Mouse (Mus musculus) heart, postnatal 0 days (tissue): ENCODE data around the gene Robo1. TPM values are rescaled to one million over a fixed set of nuclear protein-coding genes. Genes with fewer than 3 reads are reported as not detected.

Experiments
- ATAC-seq: fragments of 200-750 bp; cut with Nextera tagmentation; 2 replicates; pipeline ENCODE4 v1.8.0; 2017; ENCODE audit warnings: low read depth, moderate number of reproducible peaks, moderate library complexity; ENCODE audit not compliant: insufficient read depth
- DNase-seq: peaks from one replicate; pipeline ENCODE4 v3.0.0-alpha.2; 2016; ENCODE audit warnings: low spot score
- H3K27ac ChIP-seq: fragments of 300-500 bp; sonication (generic); 2 replicates; pipeline ENCODE4 v1.5.1; 2014; ENCODE audit warnings: low read depth, mild to moderate bottlenecking
- H3K27me3 ChIP-seq: fragments of 300-500 bp; sonication (generic); 2 replicates; pipeline ENCODE4 v1.6.1; 2014; ENCODE audit warnings: low read length, mixed read lengths; ENCODE audit not compliant: control insufficient read depth, insufficient read depth
- H3K36me3 ChIP-seq: fragments of 300-500 bp; sonication (generic); replicated peaks from 2 replicates; pipeline ENCODE4 v1.6.1; 2014; ENCODE audit warnings: low read length, mixed read lengths; ENCODE audit not compliant: control insufficient read depth, insufficient read depth
- H3K4me1 ChIP-seq: fragments of 300-500 bp; sonication (generic); 2 replicates; pipeline ENCODE4 v1.6.1; 2014; ENCODE audit warnings: antibody characterized with exemption; ENCODE audit not compliant: control insufficient read depth, insufficient read depth
- H3K4me2 ChIP-seq: fragments of 300-500 bp; sonication (generic); 2 replicates; pipeline ENCODE4 v1.6.1; 2014; ENCODE audit warnings: low read depth, mild to moderate bottlenecking, low read length, moderate library complexity
- H3K4me3 ChIP-seq: fragments of 300-500 bp; sonication (generic); 2 replicates; pipeline ENCODE4 v1.5.1; 2014; ENCODE audit warnings: low read depth, low read length
- H3K9ac ChIP-seq: fragments of 300-500 bp; sonication (generic); replicated peaks from 2 replicates; pipeline ENCODE4 v1.6.1; 2014; ENCODE audit warnings: low read depth, low read length, mixed read lengths
- H3K9me3 ChIP-seq: fragments of 300-500 bp; sonication (generic); replicated peaks from 2 replicates; pipeline ENCODE4 v1.6.1; 2016; ENCODE audit warnings: low read length; ENCODE audit not compliant: control insufficient read depth
- CTCF ChIP-seq: IDR thresholded peaks from 2 replicates; pipeline ENCODE4 v1.5.1; 2016; ENCODE audit warnings: antibody characterized with exemption, control low read depth, low read depth
- EP300 ChIP-seq: IDR thresholded peaks from 2 replicates; pipeline ENCODE4 v1.6.1; 2016; ENCODE audit warnings: antibody characterized with exemption, low read depth
- WGBS: fragments of 180-500 bp; shearing (Covaris S2); extraction: QIAGEN DNeasy Blood & Tissue Kit; methylation state at CpG from one replicate; pipeline ENCODE4 v1.1.7; 2014; 5-methylcytosine and 5-hydroxymethylcytosine counted together
- polyA plus RNA-seq: library from polyadenylated mRNA; unstranded; fragments of >200 nt; fragmentation: Nextera tagmentation; extraction: Ambion mirVana; gene quantifications from 2 replicates; pipeline ENCODE4 v1.2.1, GENCODE M21; 2015
- total RNA-seq: library from RNA; depleted of rRNA; stranded (reverse); fragments of >200 nt; gene quantifications from 2 replicates; pipeline ENCODE4 v1.2.3, GENCODE M21; 2014; ENCODE audit warnings: low replicate concordance

Gene Robo1
- total and polyA plus RNA-seq, 2 experiments from 2014 or later = 2.8 to 4.0 TPM

- no peak overlapping the region for H3K4me2 ChIP-seq
- peak; percentile 62 for TF ChIP-seq CTCF
- no peak for TF ChIP-seq EP300
- H3K9ac ChIP-seq = no peak overlapping the region
- no peaks in the 10 kb centered on the region for H3K4me1 ChIP-seq
- H3K4me3 ChIP-seq = no peak overlapping the region
- DNase-seq (peak; percentile 30), ATAC-seq (no peak)
- H3K27me3 ChIP-seq = no peaks in the 10 kb centered on the region
- H3K27ac ChIP-seq = no peak overlapping the region
- WGBS = 11% methylated on average over 1 of the region's 1 CpGs
- no peaks in the 10 kb centered on the region for H3K9me3 ChIP-seq
- no peaks in the 10 kb centered on the region for H3K36me3 ChIP-seq
These were observed 306.8 kb downstream of the Robo1 start for GRCm38 (mm10) chr16:72614898-72615297.

DNA sequence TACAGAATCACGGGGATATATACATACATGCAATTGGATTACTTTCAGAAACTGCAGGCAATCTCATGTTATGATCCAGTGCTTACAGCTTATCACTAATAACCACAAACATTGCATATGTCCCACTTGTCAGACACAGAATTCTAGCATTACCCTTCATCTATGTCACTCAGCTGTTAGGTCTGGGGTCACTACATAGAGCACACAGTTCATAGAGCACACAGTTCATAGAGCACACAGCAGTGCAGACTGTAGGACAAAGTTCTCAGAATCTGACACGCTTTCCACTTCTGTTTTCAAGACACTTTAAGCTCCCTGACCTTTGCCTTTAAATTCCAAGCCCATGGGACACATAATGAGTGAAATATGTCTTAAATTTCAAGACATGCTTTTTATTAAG is 307.3 kb downstream of the Robo1 start:
- ATAC-seq (no peak), DNase-seq (no peak)
- 68% methylated on average over 2 of the region's 2 CpGs for WGBS
- Histone ChIP-seq H3K27ac (no peak overlapping the region), H3K27me3 (no peaks in the 10 kb centered on the region), H3K9me3 (no peaks in the 10 kb centered on the region), H3K4me2 (no peak overlapping the region), H3K4me3 (no peak overlapping the region), H3K9ac (no peak overlapping the region), H3K36me3 (no peaks in the 10 kb centered on the region), H3K4me1 (no peaks in the 10 kb centered on the region)
- TF ChIP-seq CTCF (no peak), EP300 (no peak)

DNA sequence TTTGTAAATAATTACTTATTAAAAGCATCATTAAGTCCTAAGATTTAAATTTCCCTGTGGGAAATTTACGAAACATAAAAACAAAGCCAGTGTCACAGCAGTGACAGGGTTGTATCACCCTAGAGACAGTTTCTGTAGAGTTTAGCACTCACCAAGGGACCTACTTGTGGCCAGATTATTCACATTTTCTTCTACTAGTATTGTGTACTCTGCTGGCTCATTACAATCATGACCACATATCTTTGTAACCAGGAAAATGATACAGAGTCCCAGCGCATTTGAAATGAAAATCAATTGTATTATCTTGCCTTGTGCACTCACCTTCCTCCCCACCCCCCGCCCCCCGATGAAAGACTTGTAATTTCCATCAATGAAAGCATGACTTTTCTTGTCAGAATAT is 314.3 kb downstream of the Robo1 start:
- Histone ChIP-seq H3K9ac (no peak overlapping the region), H3K9me3 (no peaks in the 10 kb centered on the region), H3K27ac (no peak overlapping the region), H3K4me2 (no peak overlapping the region), H3K27me3 (no peaks in the 10 kb centered on the region), H3K36me3 (no peaks in the 10 kb centered on the region), H3K4me1 (no peaks in the 10 kb centered on the region), H3K4me3 (no peak overlapping the region)
- 81% methylated on average over 4 of the region's 4 CpGs for WGBS
- DNase-seq = no peak
- no peak for ATAC-seq
- TF ChIP-seq EP300 (no peak), CTCF (no peak)

DNA sequence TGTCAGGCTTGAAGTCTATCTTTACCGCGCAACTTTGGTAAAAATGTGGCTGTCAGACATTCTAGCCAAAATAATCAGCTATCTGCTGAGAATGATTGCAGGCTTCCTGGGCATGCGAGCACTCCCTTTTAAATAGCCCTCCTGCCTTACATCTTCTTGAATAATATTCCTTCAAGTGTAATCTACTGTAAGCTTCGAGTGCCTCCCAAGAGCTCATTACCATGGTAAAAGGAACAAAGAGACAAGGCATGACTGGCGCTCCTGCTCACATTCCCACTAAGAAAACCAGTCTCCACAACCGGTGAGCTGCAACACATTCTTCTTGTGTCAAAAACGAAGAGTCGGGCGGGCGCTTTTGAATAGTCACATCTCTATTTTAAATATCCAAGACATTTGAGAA is 314.8 kb downstream of the Robo1 start:
- H3K36me3 ChIP-seq = no peaks in the 10 kb centered on the region
- H3K9me3 ChIP-seq = no peaks in the 10 kb centered on the region
- 67% methylated on average over 10 of the region's 10 CpGs for WGBS
- no peak overlapping the region for H3K27ac ChIP-seq
- DNase-seq (no peak), ATAC-seq (no peak)
- no peak overlapping the region for H3K4me3 ChIP-seq
- no peaks in the 10 kb centered on the region for H3K4me1 ChIP-seq
- H3K4me2 ChIP-seq = no peak overlapping the region
- TF ChIP-seq EP300 (no peak), CTCF (no peak)
- no peak overlapping the region for H3K9ac ChIP-seq
- no peaks in the 10 kb centered on the region for H3K27me3 ChIP-seq

DNA sequence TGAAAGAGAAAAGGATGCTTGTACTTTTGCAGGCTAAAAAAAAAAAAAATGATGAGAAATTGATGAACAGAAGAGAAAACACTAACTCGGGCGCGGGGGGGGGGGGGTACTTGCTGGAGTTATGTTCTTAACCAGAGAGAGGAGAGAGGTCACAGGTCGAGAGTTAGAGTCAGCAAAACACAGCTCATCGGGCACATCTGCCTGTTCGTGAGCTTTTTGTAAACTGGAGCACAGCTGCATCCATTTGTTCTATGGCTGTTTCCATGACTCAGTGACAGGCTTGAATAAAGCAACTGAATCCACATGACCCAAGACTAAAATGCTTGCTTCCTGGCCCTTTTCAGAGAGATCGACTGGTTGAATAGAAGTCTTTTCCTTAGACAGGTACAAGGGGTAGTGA is 325.7 kb downstream of the Robo1 start:
- Histone ChIP-seq H3K27ac (no peak overlapping the region), H3K27me3 (no peaks in the 10 kb centered on the region), H3K4me1 (no peaks in the 10 kb centered on the region), H3K9me3 (no peaks in the 10 kb centered on the region), H3K9ac (no peak overlapping the region), H3K4me2 (no peak overlapping the region), H3K4me3 (no peak overlapping the region), H3K36me3 (no peaks in the 10 kb centered on the region)
- WGBS = 69% methylated on average over 6 of the region's 7 CpGs
- ATAC-seq (no peak), DNase-seq (no peak)
- TF ChIP-seq EP300 (no peak), CTCF (no peak)

DNA sequence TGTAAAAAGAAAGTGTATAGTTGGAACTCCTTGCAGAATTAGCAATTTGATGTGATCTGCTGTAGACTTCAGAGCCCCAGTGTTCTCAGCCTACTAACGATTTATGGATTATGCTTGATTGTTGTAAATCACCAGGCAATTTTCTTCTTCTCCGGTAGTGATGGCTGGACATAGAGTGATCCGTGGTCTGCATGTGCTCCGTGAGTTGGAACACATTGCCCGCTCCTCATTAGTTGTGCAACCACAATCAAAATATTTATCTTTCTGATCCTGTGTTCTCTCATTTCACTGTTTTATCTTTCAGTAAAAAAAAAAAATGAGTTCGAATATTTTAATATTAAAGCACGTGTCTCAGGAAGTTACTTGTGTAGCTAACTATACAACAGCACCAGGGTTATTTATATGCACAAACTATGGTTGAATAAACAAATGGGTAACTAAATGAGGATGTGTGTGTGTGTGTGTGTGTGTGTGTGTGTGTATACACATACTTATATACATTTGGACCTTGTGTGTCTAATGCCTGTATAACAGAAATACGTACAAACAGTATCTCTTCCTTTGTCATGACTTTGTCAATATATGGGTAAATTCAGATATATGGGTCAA is 331.3 kb downstream of the Robo1 start:
- DNase-seq (no peak), ATAC-seq (no peak)
- Histone ChIP-seq H3K4me3 (no peak overlapping the region), H3K27me3 (no peaks in the 10 kb centered on the region), H3K36me3 (no peaks in the 10 kb centered on the region), H3K4me1 (no peaks in the 10 kb centered on the region), H3K9ac (no peak overlapping the region), H3K27ac (no peak overlapping the region), H3K9me3 (no peaks in the 10 kb centered on the region), H3K4me2 (no peak overlapping the region)
- WGBS = 89% methylated on average over 8 of the region's 8 CpGs
- TF ChIP-seq CTCF (no peak), EP300 (no peak)
